Mouse (Mus musculus) CH12.LX (cell line): ENCODE results near the gene Nhlrc3. TPM values are rescaled to one million over a fixed set of nuclear protein-coding genes. Genes with fewer than 3 reads are reported as not detected.

Experiments used
- DNase-seq: peaks from one replicate; pipeline ENCODE4 v3.0.0-alpha.2; 2013; ENCODE audit errors: extremely low read depth
- H3K27ac ChIP-seq: 2 replicates; pipeline ENCODE4 v1.5.1; 2012; ENCODE audit warnings: low read depth, mild to moderate bottlenecking, control low read depth, moderate library complexity; ENCODE audit not compliant: insufficient read depth
- H3K27me3 ChIP-seq: replicated peaks from 2 replicates; pipeline ENCODE3; 2012; ENCODE audit warnings: inconsistent platforms
- H3K36me3 ChIP-seq, 2 experiments: replicated peaks in 1 of 2; 2 replicates each; pipeline versions ENCODE3 to v1.6.1; 2012; ENCODE audit warnings: inconsistent platforms in 1 of 2, low read length in 1 of 2, mild to moderate bottlenecking in 1 of 2, mixed read lengths in 1 of 2, moderate library complexity in 1 of 2; ENCODE audit not compliant: control insufficient read depth in 1 of 2, insufficient read depth in 1 of 2
- H3K4me1 ChIP-seq, 2 experiments: 2 replicates each; pipeline ENCODE4 v1.6.1; 2012; ENCODE audit warnings: inconsistent platforms in 1 of 2, moderate library complexity in 1 of 2; ENCODE audit not compliant: insufficient read depth in 2 of 2, control insufficient read depth in 1 of 2
- H3K4me2 ChIP-seq: 2 replicates; pipeline ENCODE4 v1.6.1; 2012; ENCODE audit warnings: low read depth, mild to moderate bottlenecking, control low read depth; ENCODE audit not compliant: poor library complexity, insufficient read depth, severe bottlenecking
- H3K4me3 ChIP-seq, 3 experiments: fragments of 150-350 bp in 1 of 3; sonication (generic) in 1 of 3; replicated peaks in 1 of 3; 2 replicates each; pipeline versions ENCODE3 to v1.5.1; 2011 to 2012; ENCODE audit warnings: low read depth in 2 of 3, low read length in 2 of 3, mild to moderate bottlenecking in 2 of 3, moderate library complexity in 2 of 3, control low read depth in 1 of 3, improper control_type of control experiment in 1 of 3, inconsistent platforms in 1 of 3, mixed read lengths in 1 of 3; ENCODE audit not compliant: poor library complexity in 1 of 3
- H3K79me2 ChIP-seq: replicated peaks from 2 replicates; pipeline ENCODE4 v1.6.1; 2012; ENCODE audit warnings: mild to moderate bottlenecking, moderate library complexity; ENCODE audit not compliant: control insufficient read depth, poor library complexity, insufficient read depth, severe bottlenecking; ENCODE audit errors: extremely low read depth
- H3K9ac ChIP-seq: 2 replicates; pipeline ENCODE4 v1.6.1; 2012; ENCODE audit warnings: low read depth, mild to moderate bottlenecking, control low read depth, moderate library complexity; ENCODE audit not compliant: insufficient read depth
- H3K9me3 ChIP-seq: replicated peaks from 2 replicates; pipeline ENCODE3; 2012; ENCODE audit warnings: low read length, inconsistent platforms, mixed read lengths
- CHD1 ChIP-seq: IDR thresholded peaks from 2 replicates; pipeline ENCODE4 v1.6.1; 2012; ENCODE audit warnings: low read depth, low read length, improper control_type of control experiment, inconsistent platforms
- CHD2 ChIP-seq: IDR thresholded peaks from 2 replicates; pipeline ENCODE4 v1.6.1; 2011; ENCODE audit warnings: low read length, improper control_type of control experiment
- E2F4 ChIP-seq: IDR thresholded peaks from 2 replicates; pipeline ENCODE4 v1.6.1; 2011; ENCODE audit warnings: low read depth, low read length, improper control_type of control experiment; ENCODE audit not compliant: insufficient replicate concordance
- ELF1 ChIP-seq: IDR thresholded peaks from 2 replicates; pipeline ENCODE4 v1.6.1; 2014; ENCODE audit warnings: low read depth, mild to moderate bottlenecking, inconsistent platforms, low read length, improper control_type of control experiment
- EP300 ChIP-seq: IDR thresholded peaks from 2 replicates; pipeline ENCODE4 v1.6.1; 2011; ENCODE audit warnings: low read length, improper control_type of control experiment
- ETS1 ChIP-seq: conservative IDR thresholded peaks from 2 replicates; pipeline ENCODE4 v1.6.1; 2012; ENCODE audit warnings: low read depth, mild to moderate bottlenecking, inconsistent platforms, low read length, improper control_type of control experiment, moderate library complexity
- GABPA ChIP-seq: IDR thresholded peaks from 2 replicates; pipeline ENCODE4 v1.6.1; 2012; ENCODE audit warnings: low read depth, low read length, improper control_type of control experiment, inconsistent platforms; ENCODE audit not compliant: insufficient replicate concordance
- MAZ ChIP-seq: IDR thresholded peaks from 2 replicates; pipeline ENCODE4 v1.6.1; 2012; ENCODE audit warnings: low read depth, mild to moderate bottlenecking, inconsistent platforms, low read length, improper control_type of control experiment, moderate library complexity
- MEF2A ChIP-seq: IDR thresholded peaks from 2 replicates; pipeline ENCODE4 v1.6.1; 2014; ENCODE audit warnings: low read depth, mild to moderate bottlenecking, inconsistent platforms, low read length, improper control_type of control experiment, borderline replicate concordance
- MXI1 ChIP-seq: IDR thresholded peaks from 2 replicates; pipeline ENCODE4 v1.6.1; 2011; ENCODE audit warnings: mild to moderate bottlenecking, low read depth, low read length, improper control_type of control experiment
- NELFE ChIP-seq: IDR thresholded peaks from 2 replicates; pipeline ENCODE4 v1.6.1; 2011; ENCODE audit warnings: low read depth, low read length, improper control_type of control experiment
- NRF1 ChIP-seq: IDR thresholded peaks from 2 replicates; pipeline ENCODE4 v1.6.1; 2014; ENCODE audit warnings: low read depth, mild to moderate bottlenecking, inconsistent platforms, low read length, improper control_type of control experiment, moderate library complexity
- POLR2AphosphoS2 ChIP-seq: IDR thresholded peaks from 2 replicates; pipeline ENCODE4 v1.6.1; 2011; ENCODE audit warnings: low read depth, low read length, improper control_type of control experiment
- RCOR1 ChIP-seq: conservative IDR thresholded peaks from 2 replicates; pipeline ENCODE4 v1.6.1; 2012; ENCODE audit warnings: low read depth, mild to moderate bottlenecking, inconsistent platforms, low read length, improper control_type of control experiment
- SIN3A ChIP-seq: IDR thresholded peaks from 2 replicates; pipeline ENCODE4 v1.6.1; 2012; ENCODE audit warnings: low read length, improper control_type of control experiment, inconsistent platforms
- SMC3 ChIP-seq: IDR thresholded peaks from 2 replicates; pipeline ENCODE4 v1.6.1; 2011; ENCODE audit warnings: low read depth, low read length, improper control_type of control experiment
- TCF12 ChIP-seq: IDR thresholded peaks from 2 replicates; pipeline ENCODE4 v1.6.1; 2014; ENCODE audit warnings: low read depth, mild to moderate bottlenecking, inconsistent platforms, low read length, improper control_type of control experiment
- UBTF ChIP-seq: IDR thresholded peaks from 2 replicates; pipeline ENCODE4 v1.6.1; 2012; ENCODE audit warnings: low read depth, mild to moderate bottlenecking, inconsistent platforms, low read length, improper control_type of control experiment, moderate library complexity
- USF2 ChIP-seq: conservative IDR thresholded peaks from 2 replicates; pipeline ENCODE4 v1.6.1; 2011; ENCODE audit warnings: low read depth, low read length, improper control_type of control experiment
- ZC3H11A ChIP-seq: IDR thresholded peaks from 2 replicates; pipeline ENCODE4 v1.6.1; 2012; ENCODE audit warnings: low read depth, mild to moderate bottlenecking, inconsistent platforms, low read length, improper control_type of control experiment
- ZKSCAN1 ChIP-seq: IDR thresholded peaks from 2 replicates; pipeline ENCODE4 v1.6.1; 2012; ENCODE audit warnings: low read depth, inconsistent platforms, low read length, improper control_type of control experiment, borderline replicate concordance
- ZMIZ1 ChIP-seq: IDR thresholded peaks from 2 replicates; pipeline ENCODE4 v1.6.1; 2012; ENCODE audit warnings: low read depth, mild to moderate bottlenecking, inconsistent platforms, low read length, improper control_type of control experiment
- dilution Hi-C: fragments of 300-500 bp; cut with MboI; formaldehyde crosslinking; loops from 2 replicates; pipeline ENCODE4 v1.14.3; 2020; ENCODE audit warnings: low sequenced_read_pairs; ENCODE audit not compliant: extremely low pct_unique_long_range_greater_than_20kb, extremely low pct_ligation_motif_present
- in situ Hi-C: fragments of 300-500 bp; cut with MboI; formaldehyde crosslinking; loops from 3 replicates; pipeline ENCODE4 v1.14.3; 2019; ENCODE audit warnings: low sequenced_read_pairs, low pct_ligation_motif_present, low pct_unique_long_range_greater_than_20kb, mixed read lengths
- polyA plus RNA-seq: library from polyadenylated mRNA; unstranded; fragments of >175 nt; gene quantifications from 2 replicates; pipeline ENCODE4 v1.2.1, GENCODE M21; 2012; ENCODE audit warnings: low read depth; ENCODE audit not compliant: insufficient read length
- total RNA-seq, 2 experiments: library from RNA; depleted of rRNA; stranded (reverse); fragments of 300-350 nt in 1 of 2; fragments of >200 nt in 1 of 2; gene quantifications; 2 replicates each; pipeline ENCODE4 v1.2.3; 2012 to 2014

Nhlrc3 gene
- total and polyA plus RNA-seq, 3 experiments, result 5.8 to 7.9 (median 7.2) TPM

DNA sequence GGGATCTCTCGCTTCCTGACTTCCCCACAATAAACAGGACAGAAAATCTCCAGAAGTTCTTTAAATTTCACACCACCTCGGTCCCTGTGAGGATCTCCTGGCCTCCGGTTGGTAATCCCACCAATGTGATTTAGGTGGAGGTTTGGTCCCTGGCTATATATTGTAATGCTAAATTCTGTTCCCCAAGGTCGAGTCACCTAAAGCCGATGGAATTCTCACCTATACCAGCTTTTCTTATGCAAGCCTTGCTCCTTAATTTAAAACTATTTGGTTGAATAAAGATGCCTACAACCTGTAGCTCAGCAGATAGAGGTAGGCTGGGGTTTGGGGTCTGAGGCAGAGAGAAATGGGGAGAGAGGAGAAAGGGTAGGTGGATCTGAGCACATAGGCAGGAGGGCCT is 5.4 kb downstream of the Nhlrc3 start:
- peaks cover 67 to 82% of the 10 kb centered on the region in 2 experiments for H3K36me3 ChIP-seq
- no peak overlapping the region for H3K27ac ChIP-seq
- DNase-seq, result no peak
- no peak overlapping the region for H3K4me2 ChIP-seq
- peaks cover 9% of the 10 kb centered on the region for H3K79me2 ChIP-seq
- H3K4me1 ChIP-seq, result peaks cover 0 to 31% of the 10 kb centered on the region in 2 experiments; a peak in 2 of 4 replicates
- no peak for TF ChIP-seq GABPA
- TF ChIP-seq ELF1, result no peak
- TF ChIP-seq MXI1, result no peak
- no peak for TF ChIP-seq CHD1
- no peak for TF ChIP-seq E2F4
- no peak for TF ChIP-seq USF2
- no peak for TF ChIP-seq CHD2
- TF ChIP-seq EP300, result no peak
- TF ChIP-seq ZMIZ1, result no peak
- TF ChIP-seq POLR2AphosphoS2, result no peak
- no peak for TF ChIP-seq SIN3A
- no peak for TF ChIP-seq MEF2A
- H3K27me3 ChIP-seq, result no peaks in the 10 kb centered on the region
- H3K9me3 ChIP-seq, result no peaks in the 10 kb centered on the region
- dilution Hi-C loops, result no loop called here
- no peak overlapping the region for H3K4me3 ChIP-seq
- no peak overlapping the region for H3K9ac ChIP-seq
- in situ Hi-C loops, result loop anchor here (25.0 kb wide), 1 partner anchor 1195 kb away; the partner anchor contains the start of gene Foxo1

DNA sequence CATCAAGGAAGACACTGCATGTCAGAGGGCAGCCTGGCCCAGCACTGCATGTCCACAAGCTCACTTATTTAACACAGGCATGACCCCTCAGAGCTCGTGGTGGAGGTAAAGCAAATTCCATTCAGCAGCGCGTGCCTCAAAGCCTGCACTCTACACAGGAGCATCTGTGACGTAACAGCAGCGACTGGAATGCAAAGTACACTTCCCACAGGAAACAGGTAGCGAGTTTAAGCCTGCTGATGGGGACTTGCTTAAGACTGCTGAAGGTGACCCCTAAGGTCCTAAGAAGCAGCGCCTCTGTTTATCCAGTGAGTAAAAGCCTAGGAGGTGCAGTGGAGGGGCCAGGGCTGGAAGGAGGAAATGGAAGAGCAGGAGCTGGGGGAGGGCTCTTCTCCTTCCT is 8.1 kb downstream of the Nhlrc3 start:
- Histone ChIP-seq H3K27me3 (no peaks in the 10 kb centered on the region), H3K4me1 (peaks cover 0 to 8% of the 10 kb centered on the region in 2 experiments; a peak in 2 of 4 replicates), H3K36me3 (peaks cover 82 to 96% of the 10 kb centered on the region in 2 experiments), H3K9ac (no peak overlapping the region), H3K9me3 (no peaks in the 10 kb centered on the region), H3K4me2 (no peak overlapping the region), H3K79me2 (no peaks in the 10 kb centered on the region), H3K27ac (no peak overlapping the region), H3K4me3 (no peak overlapping the region)
- TF ChIP-seq NELFE, result no peak
- TF ChIP-seq ZKSCAN1, result no peak
- TF ChIP-seq SMC3, result no peak
- no peak for TF ChIP-seq CHD1
- TF ChIP-seq ZC3H11A, result no peak
- no peak for TF ChIP-seq RCOR1
- no peak for TF ChIP-seq ETS1
- TF ChIP-seq CHD2, result no peak
- TF ChIP-seq NRF1, result no peak
- no peak for TF ChIP-seq MAZ
- TF ChIP-seq UBTF, result no peak
- no peak for TF ChIP-seq USF2
- TF ChIP-seq TCF12, result no peak
- in situ Hi-C loops, result loop anchor here (25.0 kb wide), 1 partner anchor 1193 kb away; the partner anchor contains the start of gene Foxo1
- no peak for DNase-seq
- dilution Hi-C loops, result no loop called here
